Mouse (Mus musculus) liver, adult 10 weeks (tissue): ENCODE measurements around the gene Stambpl1. TPM values are rescaled to one million over a fixed set of nuclear protein-coding genes. Genes with fewer than 3 reads are reported as not detected.

ENCODE experiments used
- polyA plus RNA-seq: library from polyadenylated mRNA; stranded (reverse); fragments of 350-450 nt; fragmentation: Illumina TruSeq; extraction: RNeasy Lipid Tissue Mini Kit (QIAGEN cat#74804); gene quantifications from one replicate; pipeline ENCODE4 v1.2.3, GENCODE M21; 2014; ENCODE audit warnings: low read depth, low replicate concordance

The Stambpl1 gene
- polyA plus RNA-seq = 4.3 TPM

GRCm38 (mm10) chr19:34192008-34192963 is at the start of gene Stambpl1:
TSS of gene Stambpl1 (plus strand) at chr19:34192229.

GRCm38 (mm10) chr19:34165891-34166290 is 26.1 kb upstream of the Stambpl1 start, which contains the start of gene Ankrd22:
TSS of gene Ankrd22 (minus strand) at chr19:34166053.

DNA sequence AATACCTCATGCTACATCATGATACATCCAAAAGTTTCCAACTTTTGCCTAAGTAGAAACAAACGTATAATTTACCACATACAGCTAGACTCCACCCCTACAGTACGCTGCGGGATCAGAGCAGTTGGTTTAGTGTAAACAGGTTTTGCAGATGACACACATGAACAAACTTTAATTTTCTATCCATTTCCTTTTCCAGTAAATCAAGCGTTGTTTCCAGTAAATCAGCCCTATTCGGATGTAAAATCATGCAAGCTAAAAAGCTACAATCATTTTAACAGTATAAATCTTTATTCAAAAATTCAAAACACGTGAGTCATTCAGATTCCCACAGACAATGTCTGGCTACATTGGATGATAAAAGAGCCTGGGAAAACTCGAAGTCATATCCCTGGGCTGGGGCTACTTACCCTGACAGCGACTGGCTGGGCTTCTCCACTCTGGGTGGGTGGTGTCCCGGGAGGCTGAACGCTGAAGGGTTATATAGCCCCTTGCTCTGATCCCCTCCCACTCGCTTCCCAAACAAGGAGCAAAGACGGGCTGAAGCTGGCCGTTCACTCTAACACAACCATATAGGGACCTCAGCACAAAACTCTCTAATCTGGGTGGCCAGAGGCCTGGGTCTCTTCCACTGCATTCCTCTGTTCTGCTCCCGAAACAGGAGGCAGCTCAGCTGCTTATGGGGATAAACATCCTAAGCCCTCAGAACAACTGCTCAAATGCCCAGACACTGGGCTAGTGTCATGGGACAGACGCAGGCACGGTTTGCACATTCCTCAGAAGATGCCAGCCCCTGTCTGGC is 63.1 kb downstream of the Stambpl1 start, which contains the start of gene Acta2:
TSS of gene Acta2 (minus strand) at position 711 of the 802 bp plus-strand sequence.

Other genes with a start within 250 kb of the Stambpl1 start
- not detected for gene Lipf, start 231.0 kb upstream of the Stambpl1 start, polyA plus RNA-seq
- not detected for gene Lipk, start 183.9 kb upstream of the Stambpl1 start, polyA plus RNA-seq
- not detected for gene Lipn, start 124.9 kb upstream of the Stambpl1 start, polyA plus RNA-seq
- gene Lipm, start 91.3 kb upstream of the Stambpl1 start, polyA plus RNA-seq = not detected
- 0.56 TPM for gene Ankrd22, start 26.2 kb upstream of the Stambpl1 start, polyA plus RNA-seq
- 1.1 TPM for gene Acta2, start 63.4 kb downstream of the Stambpl1 start, polyA plus RNA-seq
- 60.3 TPM for gene Fas, start 98.4 kb downstream of the Stambpl1 start, polyA plus RNA-seq